Mouse (Mus musculus) cerebellum, adult 2 months (tissue): Measurements from ENCODE around the gene Med22.

Experiments used
- CTCF ChIP-seq: fragments of 200-500 bp; IDR thresholded peaks from 2 replicates; pipeline ENCODE4 v1.5.1; 2011; ENCODE audit warnings: low read depth, mild to moderate bottlenecking, control low read depth, low read length, moderate library complexity, borderline replicate concordance; ENCODE audit not compliant: insufficient read depth
- POLR2A ChIP-seq: fragments of 200-500 bp; IDR thresholded peaks from 2 replicates; pipeline ENCODE4 v1.6.1; 2011; ENCODE audit warnings: low read length, control low read depth, borderline replicate concordance; ENCODE audit not compliant: insufficient read depth

DNA sequence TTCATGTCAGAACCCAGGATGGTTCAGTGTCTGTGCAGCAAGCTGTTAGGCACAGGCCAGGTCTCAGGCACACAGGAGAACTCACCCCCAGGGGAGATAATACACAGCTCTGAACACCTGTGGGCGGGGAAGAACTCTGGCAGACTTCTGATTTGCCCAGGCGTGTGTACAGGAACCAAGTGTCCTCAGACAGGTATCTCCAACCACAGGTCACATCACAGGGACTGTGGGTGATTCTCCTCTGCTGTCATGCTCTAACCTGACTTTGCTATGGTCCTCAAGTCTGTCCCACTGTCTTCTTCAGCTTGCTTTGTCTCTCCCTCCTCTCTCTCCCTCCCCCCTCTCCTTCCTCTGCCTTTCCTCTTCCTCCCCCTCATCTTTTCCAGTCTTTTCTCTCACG lies 45.6 kb downstream of the Med22 start, which contains the start of gene Abo:
- TF ChIP-seq CTCF = no peak
- TF ChIP-seq POLR2A = no peak
